Mouse (Mus musculus) embryonic facial prominence, embryonic 13.5 days (tissue): Measurements from ENCODE around the gene Arrdc5. TPM values are rescaled to one million over a fixed set of nuclear protein-coding genes. Genes with fewer than 3 reads are reported as not detected.

Experiments used
- polyA plus RNA-seq: library from polyadenylated mRNA; unstranded; fragments of >200 nt; fragmentation: Nextera tagmentation; extraction: Ambion mirVana; gene quantifications from 2 replicates; pipeline ENCODE4 v1.2.1, GENCODE M21; 2015

Gene Arrdc5
- polyA plus RNA-seq, 1 experiment from 2014 or later, result not detected

Other genes with a start within 250 kb of the Arrdc5 start
- gene Ubxn6, start 225.3 kb downstream of the Arrdc5 start, polyA plus RNA-seq, result 47.6 and 51.2 TPM in 2 replicates
- 151 and 155 TPM in 2 replicates for gene Hdgfl2, start 220.7 kb downstream of the Arrdc5 start, polyA plus RNA-seq
- gene Plin4, start 190.5 kb downstream of the Arrdc5 start, polyA plus RNA-seq, result 0.07 and 0.10 TPM in 2 replicates
- 0.17 and 0.30 TPM in 2 replicates for gene Plin5, start 182.7 kb downstream of the Arrdc5 start, polyA plus RNA-seq
- gene Lrg1, start 178.3 kb downstream of the Arrdc5 start, polyA plus RNA-seq, result 0.24 and 0.30 TPM in 2 replicates
- 2.4 and 2.5 TPM in 2 replicates for gene Sema6b, start 159.9 kb downstream of the Arrdc5 start, polyA plus RNA-seq
- 13.8 and 13.9 TPM in 2 replicates for gene Tnfaip8l1, start 137.8 kb downstream of the Arrdc5 start, polyA plus RNA-seq
- 86.3 and 91.0 TPM in 2 replicates for gene Mydgf, start 116.4 kb downstream of the Arrdc5 start, polyA plus RNA-seq
- 34.9 and 37.5 TPM in 2 replicates for gene Dpp9, start 81.4 kb downstream of the Arrdc5 start, polyA plus RNA-seq
- 13.5 and 14.1 TPM in 2 replicates for gene Fem1a, start 43.5 kb downstream of the Arrdc5 start, polyA plus RNA-seq
- 4.1 and 4.3 TPM in 2 replicates for gene Ticam1, start 23.5 kb downstream of the Arrdc5 start, polyA plus RNA-seq
- 65.8 and 83.2 TPM in 2 replicates for gene Plin3, start 7.4 kb downstream of the Arrdc5 start, polyA plus RNA-seq
- gene Uhrf1, start 3.0 kb upstream of the Arrdc5 start, polyA plus RNA-seq, result 135 and 143 TPM in 2 replicates
- 36.5 and 36.9 TPM in 2 replicates for gene Kdm4b, start 25.8 kb upstream of the Arrdc5 start, polyA plus RNA-seq
- gene Ptprs, start 176.2 kb upstream of the Arrdc5 start, polyA plus RNA-seq, result 120 and 121 TPM in 2 replicates
- not detected in 2 replicates for gene Znrf4, start 212.1 kb upstream of the Arrdc5 start, polyA plus RNA-seq